Mouse (Mus musculus) brain, embryonic 14.5 days (tissue): ENCODE measurements around the gene Tarbp2. TPM values are rescaled to one million over a fixed set of nuclear protein-coding genes. Genes with fewer than 3 reads are reported as not detected.
A peak's percentile ranks its signal among the peaks of the same experiment; 100 is the strongest.

Source experiments
- DNase-seq: peaks from one replicate; pipeline ENCODE4 v3.0.0-alpha.2; 2011; ENCODE audit warnings: low read depth
- CTCF ChIP-seq: fragments of 200-500 bp; IDR thresholded peaks from 2 replicates; pipeline ENCODE4 v1.5.1; 2012; ENCODE audit warnings: inconsistent platforms, mild to moderate bottlenecking, moderate library complexity, borderline replicate concordance; ENCODE audit not compliant: insufficient read depth, insufficient read length; ENCODE audit errors: extremely low read depth
- POLR2A ChIP-seq: fragments of 200-500 bp; IDR thresholded peaks from 2 replicates; pipeline ENCODE4 v1.6.1; 2012; ENCODE audit warnings: mild to moderate bottlenecking, inconsistent platforms, borderline replicate concordance; ENCODE audit not compliant: poor library complexity, insufficient read depth, insufficient read length, severe bottlenecking; ENCODE audit errors: extremely low read depth
- polyA plus RNA-seq: library from polyadenylated mRNA; depleted of rRNA; stranded (reverse); fragments of >200 nt; gene quantifications from 2 replicates; pipeline ENCODE4 v1.2.3, GENCODE M21; 2012; rRNA removed

Gene Tarbp2
- polyA plus RNA-seq: 126 and 186 TPM in 2 replicates

DNA sequence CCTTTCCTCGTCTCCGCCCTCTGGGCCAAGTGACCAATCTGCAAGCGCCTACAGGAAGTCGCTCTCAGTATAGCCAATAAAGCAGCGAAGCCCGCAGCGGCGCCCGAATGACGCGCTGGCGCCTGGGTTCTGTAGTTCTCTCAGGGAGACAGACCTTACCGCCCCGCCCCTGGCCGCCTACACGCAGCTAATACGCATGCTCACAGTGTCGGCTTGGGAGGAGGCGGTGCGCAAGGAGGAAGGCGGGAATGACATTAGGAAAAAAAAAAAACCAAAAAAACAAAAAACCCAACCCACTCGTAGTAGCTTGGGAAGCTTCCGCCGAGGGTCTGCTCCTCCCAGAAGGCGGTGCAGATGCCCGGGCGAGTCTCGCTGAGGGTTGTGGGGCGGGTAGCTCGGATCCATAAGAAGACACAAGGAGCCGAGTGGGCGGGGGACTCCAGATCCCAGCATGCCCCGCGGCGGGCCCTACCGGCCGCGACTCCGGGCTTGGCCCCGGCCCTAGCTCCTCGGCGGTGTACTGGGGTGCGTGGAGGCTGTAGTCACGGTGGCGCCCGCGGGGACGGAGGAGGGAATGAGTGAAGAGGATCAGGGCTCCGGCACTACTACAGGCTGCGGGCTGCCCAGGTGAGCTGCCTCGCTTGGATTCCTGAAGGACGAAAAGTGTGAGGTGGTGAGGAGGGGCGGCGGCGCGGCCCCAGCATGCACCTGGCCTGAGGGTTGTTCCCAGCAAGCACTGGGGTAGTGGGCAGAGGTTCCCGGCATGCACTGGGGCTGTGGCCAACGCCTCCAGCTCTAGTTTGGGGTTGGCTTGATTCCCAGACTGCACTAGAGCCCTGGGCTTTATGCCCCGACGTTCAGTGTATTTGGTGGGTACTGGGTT, at the start of gene Tarbp2:
Tarbp2 (plus strand) TSS at position 217 of the 883 bp plus-strand sequence.
- TF ChIP-seq POLR2A (peak; percentile 50), CTCF (no peak)
- peak; percentile 100 for DNase-seq

DNA sequence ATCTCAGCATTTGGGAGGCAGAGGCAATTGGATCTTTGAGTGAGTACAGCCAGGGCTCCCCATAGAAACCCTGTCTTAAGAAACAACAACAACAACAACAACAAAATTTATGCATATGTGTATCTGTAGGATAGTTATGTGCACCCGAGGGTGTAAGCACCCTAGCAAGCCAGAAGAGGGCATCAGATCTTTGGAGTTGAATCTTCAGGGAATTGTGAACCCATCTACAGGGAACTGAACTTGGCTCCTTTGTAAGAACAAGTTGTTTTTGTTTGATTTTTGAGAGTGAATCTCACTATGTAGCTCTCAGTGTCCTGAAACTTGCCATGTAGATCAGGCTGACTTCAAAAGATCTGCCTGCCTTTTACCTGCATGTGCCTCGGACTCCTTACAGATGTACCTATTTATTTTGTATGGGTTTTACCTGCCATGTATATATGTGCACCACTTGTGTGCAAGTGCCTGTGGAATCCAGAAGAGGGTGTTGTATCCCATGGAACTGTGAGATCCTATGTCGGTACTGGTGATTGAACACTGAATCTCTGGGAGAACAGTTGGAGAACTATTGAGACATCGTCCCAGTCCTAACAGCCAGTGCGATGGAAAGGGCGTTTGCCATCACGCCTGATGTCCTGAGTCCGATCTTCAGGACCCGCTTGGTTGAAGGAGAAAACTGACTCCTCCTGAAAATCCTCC, 49.2 kb upstream of the Tarbp2 start:
- TF ChIP-seq POLR2A (no peak), CTCF (no peak)
- DNase-seq: no peak

DNA sequence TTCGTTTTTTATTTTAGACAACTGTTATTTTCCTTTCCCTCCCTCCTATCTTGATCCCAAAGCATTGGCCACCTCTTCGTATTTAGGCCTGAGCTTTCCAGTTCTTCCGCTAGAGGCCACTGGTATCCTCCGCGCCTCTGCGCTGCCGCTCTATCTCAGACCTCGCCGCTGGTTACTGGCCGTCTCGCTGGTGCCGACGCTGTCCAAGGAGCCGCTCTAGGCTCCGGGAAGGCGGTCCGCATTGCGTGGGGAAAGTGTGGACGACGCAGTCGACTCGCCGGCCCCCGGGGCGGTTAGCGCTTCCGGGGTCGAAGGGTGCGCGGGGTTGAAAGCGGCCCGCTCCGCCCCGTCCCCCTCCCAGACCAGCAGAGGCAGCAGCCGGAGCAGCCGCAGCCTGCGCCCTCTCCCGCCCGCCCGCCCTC, 47.8 kb upstream of the Tarbp2 start, which contains the start of gene Pcbp2:
Pcbp2 (plus strand) TSS at position 357 of the 422 bp plus-strand sequence.
- peak; percentile 90 for TF ChIP-seq CTCF
- TF ChIP-seq POLR2A: peak; percentile 69
- peak; percentile 100 for DNase-seq

DNA sequence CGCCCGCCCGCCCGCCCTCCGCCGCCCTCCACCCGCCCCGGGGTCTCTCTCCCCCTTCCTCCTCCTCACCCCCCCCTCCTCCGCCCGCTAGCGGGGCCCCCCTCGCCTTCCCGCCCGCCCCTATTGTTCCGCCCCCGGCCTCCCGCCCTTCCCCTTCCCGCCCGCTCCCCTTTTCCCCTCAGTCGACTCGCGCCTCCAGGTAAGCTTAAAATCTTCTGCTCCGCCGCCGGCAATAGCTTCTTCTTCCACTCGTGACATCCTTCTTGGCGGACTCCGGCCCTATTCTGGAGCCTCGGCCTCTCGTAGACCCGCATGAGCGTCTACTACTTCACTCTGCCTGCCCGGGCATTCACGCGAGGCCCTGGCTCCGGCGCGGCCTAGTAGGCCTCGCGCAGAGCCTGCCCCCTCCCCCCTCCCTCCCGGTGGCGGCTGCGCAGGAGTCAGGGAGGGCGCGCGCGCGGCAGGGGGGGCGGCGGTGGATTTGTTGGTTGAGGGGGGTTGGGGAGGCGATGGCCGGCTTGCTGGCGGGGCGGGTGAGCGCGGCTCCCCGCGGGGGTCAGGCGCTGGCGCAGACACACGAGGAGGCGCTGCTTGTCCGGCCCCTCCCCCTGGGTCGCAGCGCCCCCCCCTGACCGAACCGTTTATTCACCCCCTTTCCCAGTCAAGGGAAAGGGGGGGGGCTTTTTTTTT, 47.2 kb upstream of the Tarbp2 start:
- peak; percentile 95 for DNase-seq
- TF ChIP-seq POLR2A (no peak), CTCF (no peak)

DNA sequence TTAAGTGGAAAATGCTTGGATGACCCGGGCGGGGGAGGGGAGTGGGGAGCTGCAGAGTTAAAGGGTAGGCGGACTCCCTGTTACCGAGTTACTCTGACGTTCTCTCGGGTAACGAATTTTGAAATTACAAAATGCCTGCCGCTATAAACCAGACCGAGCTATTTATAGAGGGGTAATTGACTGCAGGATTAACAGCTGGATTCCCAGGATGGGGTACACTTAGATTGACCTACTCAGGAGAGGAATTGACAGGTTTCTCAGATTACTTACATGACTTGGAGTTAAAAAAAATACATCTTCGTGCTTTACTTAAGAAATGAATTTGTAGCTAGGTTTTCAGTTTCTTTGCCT, 46.7 kb upstream of the Tarbp2 start:
- DNase-seq: no peak
- TF ChIP-seq CTCF (no peak), POLR2A (no peak)

DNA sequence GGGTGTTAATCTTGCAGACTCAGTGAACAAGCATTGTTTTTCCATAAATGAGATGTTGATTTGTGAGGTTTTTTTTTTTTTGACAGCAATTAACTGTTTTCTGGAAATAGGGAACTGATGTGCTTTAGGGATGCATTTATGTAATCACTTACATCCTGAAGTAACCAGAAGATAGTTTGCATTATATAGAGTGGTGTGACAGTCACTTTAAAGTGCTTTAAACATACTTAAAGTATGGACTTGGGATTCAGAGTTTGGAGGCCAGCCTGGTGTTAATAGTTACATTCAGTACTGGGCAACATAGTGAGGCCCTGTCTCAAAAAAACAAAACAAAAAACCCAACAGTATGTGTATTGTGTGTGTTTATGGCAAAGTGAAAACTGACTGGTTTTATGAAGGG, 46.3 kb upstream of the Tarbp2 start:
- DNase-seq: no peak
- TF ChIP-seq POLR2A (no peak), CTCF (no peak)

DNA sequence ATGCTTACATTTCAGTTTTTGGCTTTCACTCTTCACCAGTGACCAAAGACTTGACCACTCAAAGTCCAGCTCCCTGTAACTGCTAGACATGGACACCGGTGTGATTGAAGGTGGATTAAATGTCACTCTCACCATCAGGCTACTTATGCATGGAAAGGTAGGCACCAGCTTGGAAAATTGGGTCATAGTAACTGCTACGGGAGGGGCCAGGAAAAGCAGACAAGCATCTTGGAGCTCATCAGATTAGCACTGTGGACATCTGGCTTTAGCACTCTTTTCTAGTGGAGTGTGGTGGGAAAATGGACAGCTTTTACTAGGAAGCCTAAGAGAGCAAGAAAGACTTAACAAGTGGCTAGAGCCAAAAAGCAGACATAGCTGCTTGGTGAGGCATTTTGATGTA, 44.7 kb upstream of the Tarbp2 start:
- no peak for TF ChIP-seq CTCF
- TF ChIP-seq POLR2A: no peak

DNA sequence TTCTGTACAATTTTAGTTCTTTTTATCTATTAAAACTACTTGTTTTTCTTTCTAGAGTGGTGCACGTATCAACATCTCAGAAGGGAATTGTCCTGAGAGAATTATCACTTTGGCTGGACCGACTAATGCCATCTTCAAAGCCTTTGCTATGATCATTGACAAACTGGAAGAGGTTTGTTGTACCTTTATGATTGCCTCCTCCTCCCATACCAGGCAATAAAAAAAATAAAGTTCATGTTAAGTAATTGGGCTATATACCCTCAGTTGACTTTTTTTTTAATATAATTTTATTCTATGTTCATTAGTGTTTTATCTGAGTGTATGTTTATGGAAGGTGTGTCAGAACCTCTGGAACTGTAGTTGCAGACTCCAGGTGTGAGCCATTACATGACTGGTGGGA, 43.5 kb upstream of the Tarbp2 start:
- TF ChIP-seq POLR2A: no peak
- no peak for TF ChIP-seq CTCF

More for the DNA sequence above, 44.7 kb upstream of the Tarbp2 start:
- no peak for DNase-seq

DNA sequence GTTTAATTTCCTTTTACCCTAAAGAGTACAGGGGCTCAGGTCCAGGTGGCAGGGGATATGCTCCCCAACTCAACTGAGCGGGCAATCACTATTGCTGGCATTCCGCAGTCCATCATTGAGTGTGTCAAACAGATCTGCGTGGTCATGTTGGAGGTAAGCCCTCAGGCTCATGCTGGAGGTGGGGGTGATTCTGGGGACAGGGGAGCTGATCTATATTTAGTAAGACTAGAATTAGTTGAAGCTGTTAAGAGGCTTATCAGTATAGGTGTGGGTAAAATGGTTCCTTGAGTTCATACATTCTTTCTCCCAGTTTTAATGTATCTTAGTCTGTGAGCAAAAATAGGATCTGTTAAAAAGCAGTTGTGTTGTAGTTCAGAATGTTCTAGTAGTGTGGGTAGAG, 34.9 kb upstream of the Tarbp2 start:
- no peak for DNase-seq
- TF ChIP-seq POLR2A (no peak), CTCF (no peak)

More for the DNA sequence above, 43.5 kb upstream of the Tarbp2 start:
- no peak for DNase-seq

DNA sequence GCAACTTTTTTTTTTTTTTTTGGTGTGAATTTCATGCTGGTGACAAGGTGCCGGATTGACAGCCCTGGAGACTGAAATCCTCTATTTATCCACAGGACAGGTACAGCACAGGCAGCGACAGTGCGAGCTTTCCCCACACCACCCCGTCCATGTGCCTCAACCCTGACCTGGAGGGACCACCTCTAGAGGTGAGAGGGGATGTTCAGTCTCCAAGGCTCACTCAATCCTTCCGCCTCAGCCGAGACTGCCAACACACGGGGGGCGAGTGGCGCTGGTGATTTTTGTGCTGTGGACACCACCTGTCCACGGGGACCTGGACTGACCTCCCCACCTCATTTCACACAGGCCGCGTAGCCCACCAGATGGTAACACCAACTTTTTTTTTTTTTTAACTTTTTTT, 32.1 kb upstream of the Tarbp2 start:
- TF ChIP-seq POLR2A (no peak), CTCF (no peak)
- DNase-seq: no peak

DNA sequence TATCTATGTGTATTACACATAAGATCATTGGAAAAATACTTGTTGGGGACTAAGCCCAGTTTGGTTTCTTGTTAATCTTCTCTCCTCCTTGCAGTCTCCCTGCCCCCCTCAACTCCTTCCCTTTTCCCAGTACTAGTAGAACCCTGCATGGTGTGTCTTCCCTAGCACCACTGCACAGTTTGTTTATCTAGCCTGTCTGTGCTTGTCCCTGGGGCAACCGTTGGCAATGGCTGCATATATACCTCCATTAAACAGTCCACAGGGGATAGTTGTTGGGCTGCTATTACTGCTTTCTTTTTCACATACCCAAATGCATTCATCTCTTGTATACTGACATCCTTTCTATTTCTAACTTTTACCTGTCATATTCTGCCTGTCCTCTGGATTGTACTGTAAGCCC, 30.3 kb upstream of the Tarbp2 start:
- TF ChIP-seq POLR2A (no peak), CTCF (no peak)
- DNase-seq: no peak

DNA sequence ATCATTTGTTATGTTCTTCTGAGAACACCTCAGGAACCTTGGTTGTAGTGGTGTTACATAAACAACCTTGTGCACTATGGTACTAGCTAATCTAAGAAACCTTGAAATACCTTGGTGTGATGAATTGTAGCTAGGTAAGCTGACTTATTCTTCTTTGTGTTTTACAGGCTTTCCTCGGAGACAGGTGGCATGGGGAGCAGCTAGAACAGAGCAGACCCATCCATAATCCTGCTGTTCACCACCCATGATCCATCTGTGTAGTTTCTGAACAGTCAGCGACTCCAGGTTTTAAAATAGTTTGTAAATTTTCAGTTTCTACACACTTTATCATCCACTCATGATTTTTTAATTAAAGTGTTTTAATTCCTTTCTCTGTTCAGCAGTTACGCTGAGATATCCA, 19.7 kb upstream of the Tarbp2 start:
- DNase-seq: no peak
- TF ChIP-seq POLR2A (no peak), CTCF (no peak)

DNA sequence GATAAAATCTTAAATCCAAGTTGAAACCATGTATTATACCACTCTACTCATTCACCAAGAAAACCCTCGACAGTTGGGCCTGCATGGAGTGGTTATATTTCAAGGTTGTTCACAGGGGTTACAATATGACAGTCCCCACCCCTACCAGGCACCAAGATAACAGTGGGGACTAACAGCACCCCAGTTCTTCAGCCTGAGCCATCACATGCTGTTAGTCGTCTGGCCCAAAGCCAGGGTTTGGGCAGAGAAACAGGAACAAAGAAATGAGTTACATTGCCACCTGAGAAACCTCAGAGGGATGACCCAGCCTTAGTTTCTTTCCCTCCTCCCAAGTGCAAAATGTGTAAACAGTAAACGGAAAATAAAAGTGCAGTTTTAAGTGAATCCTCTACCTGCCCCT, 18.6 kb upstream of the Tarbp2 start:
- DNase-seq: no peak
- TF ChIP-seq POLR2A: no peak
- no peak for TF ChIP-seq CTCF
